Mouse (Mus musculus) myocyte (in vitro differentiated cells): ENCODE results near the gene Nectin1.

ENCODE experiments used
- CEBPB ChIP-seq: IDR thresholded peaks from 2 replicates; pipeline ENCODE4 v1.6.1; 2011; ENCODE audit warnings: mild to moderate bottlenecking, moderate library complexity; ENCODE audit not compliant: poor library complexity, insufficient read depth, severe bottlenecking
- E2F4 ChIP-seq: IDR thresholded peaks from one replicate; pipeline ENCODE4 v1.6.1; 2011; ENCODE audit warnings: mild to moderate bottlenecking, control low read depth, moderate library complexity; ENCODE audit not compliant: insufficient read depth
- MAX ChIP-seq: IDR thresholded peaks from one replicate; pipeline ENCODE4 v1.6.1; 2011; ENCODE audit warnings: low read depth, mild to moderate bottlenecking, control low read depth
- MYOD1 ChIP-seq, 3 experiments: IDR thresholded peaks; one replicate each; pipeline ENCODE4 v1.6.1; 2011; ENCODE audit warnings: control low read depth in 2 of 3, low read depth in 2 of 3, mild to moderate bottlenecking in 2 of 3, moderate library complexity in 1 of 3; ENCODE audit not compliant: insufficient read length in 2 of 3, control insufficient read depth in 1 of 3
- MYOG ChIP-seq, 3 experiments: IDR thresholded peaks; one replicate each; pipeline ENCODE4 v1.6.1; 2011; ENCODE audit warnings: control low read depth in 2 of 3, low read depth in 2 of 3, mild to moderate bottlenecking in 2 of 3; ENCODE audit not compliant: insufficient read length in 2 of 3, control insufficient read depth in 1 of 3, insufficient read depth in 1 of 3
- POLR2A ChIP-seq: IDR thresholded peaks from one replicate; pipeline ENCODE4 v1.6.1; 2011; ENCODE audit warnings: low read depth, mild to moderate bottlenecking, control low read depth, moderate library complexity; ENCODE audit not compliant: insufficient read length
- REST ChIP-seq: IDR thresholded peaks from one replicate; pipeline ENCODE4 v1.6.1; 2011; ENCODE audit warnings: mild to moderate bottlenecking, control low read depth, moderate library complexity; ENCODE audit not compliant: insufficient read depth, insufficient read length
- TCF12 ChIP-seq: IDR thresholded peaks from one replicate; pipeline ENCODE4 v1.6.1; 2011; ENCODE audit warnings: mild to moderate bottlenecking, control low read depth; ENCODE audit not compliant: poor library complexity, insufficient read depth, severe bottlenecking
- USF1 ChIP-seq: IDR thresholded peaks from one replicate; pipeline ENCODE4 v1.6.1; 2011; ENCODE audit warnings: low read depth, mild to moderate bottlenecking, control low read depth, moderate library complexity

DNA sequence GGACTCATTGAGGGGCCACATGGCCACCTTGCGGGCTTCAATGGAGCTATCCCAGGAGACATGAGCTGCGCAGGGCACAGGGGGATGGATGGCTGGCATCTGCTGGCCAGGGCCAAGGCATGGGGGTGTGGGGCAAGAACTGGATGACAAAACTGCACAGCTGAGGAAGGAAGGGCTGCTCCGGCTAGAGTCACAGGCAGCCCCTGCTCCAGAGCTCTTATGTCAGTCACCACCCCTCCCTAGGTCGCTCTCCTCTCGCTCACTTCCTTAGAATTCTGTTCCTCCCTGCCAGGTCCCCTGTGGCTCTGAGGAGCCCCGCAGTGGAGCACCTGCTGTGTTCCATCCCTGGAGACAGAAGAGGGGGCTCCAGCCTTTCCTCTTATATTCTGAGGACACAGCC lies 63.8 kb downstream of the Nectin1 start:
- TF ChIP-seq TCF12 (no peak), POLR2A (no peak), MAX (no peak), E2F4 (no peak), REST (no peak), MYOG (IDR thresholded peaks at IDR 0.05; ENCODE audit: control insufficient read depth in 1 of 3, insufficient read depth in 1 of 3, insufficient read length in 2 of 3, low read depth in 2 of 3) (no peak), USF1 (no peak), CEBPB (no peak), MYOD1 (IDR thresholded peaks at IDR 0.05; ENCODE audit: control insufficient read depth in 1 of 3, insufficient read length in 2 of 3, low read depth in 2 of 3) (no peak)
